Mouse (Mus musculus) liver, embryonic 15.5 days (tissue): ENCODE data around the gene Habp2. TPM values are rescaled to one million over a fixed set of nuclear protein-coding genes. Genes with fewer than 3 reads are reported as not detected.

ENCODE experiments used
- ATAC-seq: fragments of 200-750 bp; cut with Nextera tagmentation; 2 replicates; pipeline ENCODE4 v1.8.0; 2017; ENCODE audit warnings: moderate number of reproducible peaks, mild to moderate bottlenecking, moderate library complexity; ENCODE audit not compliant: insufficient read depth
- H3K27ac ChIP-seq: fragments of 300-500 bp; sonication (generic); replicated peaks from 2 replicates; pipeline ENCODE4 v1.5.1; 2015; ENCODE audit warnings: mild to moderate bottlenecking, inconsistent platforms
- H3K27me3 ChIP-seq: fragments of 300-500 bp; sonication (generic); 2 replicates; pipeline ENCODE4 v1.6.1; 2015; ENCODE audit warnings: mild to moderate bottlenecking, inconsistent platforms
- H3K36me3 ChIP-seq: fragments of 300-500 bp; sonication (generic); replicated peaks from 2 replicates; pipeline ENCODE4 v1.6.1; 2015; ENCODE audit warnings: moderate library complexity, mild to moderate bottlenecking, inconsistent platforms
- H3K4me1 ChIP-seq: fragments of 300-500 bp; sonication (generic); replicated peaks from 2 replicates; pipeline ENCODE4 v1.6.1; 2015; ENCODE audit warnings: inconsistent platforms
- H3K4me2 ChIP-seq: fragments of 300-500 bp; sonication (generic); 2 replicates; pipeline ENCODE4 v1.6.1; 2015; ENCODE audit warnings: moderate library complexity, mild to moderate bottlenecking, inconsistent platforms
- H3K4me3 ChIP-seq: fragments of 300-500 bp; sonication (generic); replicated peaks from 2 replicates; pipeline ENCODE4 v1.5.1; 2015; ENCODE audit warnings: mild to moderate bottlenecking, inconsistent platforms
- H3K9ac ChIP-seq: fragments of 300-500 bp; sonication (generic); 2 replicates; pipeline ENCODE4 v1.6.1; 2015; ENCODE audit warnings: moderate library complexity, mild to moderate bottlenecking, inconsistent platforms
- H3K9me3 ChIP-seq: fragments of 300-500 bp; sonication (generic); replicated peaks from 2 replicates; pipeline ENCODE4 v1.6.1; 2016; ENCODE audit warnings: inconsistent platforms
- WGBS: fragments of 180-500 bp; shearing (Covaris S2); methylation state at CpG from one replicate; pipeline ENCODE4 v1.1.7; 2015; ENCODE audit warnings: mixed read lengths; ENCODE audit not compliant: insufficient replicate concordance; 5-methylcytosine and 5-hydroxymethylcytosine counted together
- polyA plus RNA-seq: library from polyadenylated mRNA; unstranded; fragments of >200 nt; fragmentation: Nextera tagmentation; extraction: Ambion mirVana; gene quantifications from 2 replicates; pipeline ENCODE4 v1.2.1, GENCODE M21; 2015

Gene Habp2
- polyA plus RNA-seq = 61.8 and 70.8 TPM in 2 replicates

GRCm38 (mm10) chr19:56286866-56287265 lies at the start of gene Habp2:
Gene Habp2, plus strand, starts transcription at chr19:56287137.
- peaks cover 8% of the 10 kb centered on the region for H3K4me1 ChIP-seq
- peak; percentile 73 for ATAC-seq
- H3K27ac ChIP-seq = peak within 1 kb of the TSS; percentile 55
- peak within 1 kb of the TSS; percentile 37 for H3K4me3 ChIP-seq
- H3K4me2 ChIP-seq = peak within 1 kb of the TSS; percentile 46
- 54% methylated on average over 7 of the region's 7 CpGs for WGBS
- H3K27me3 ChIP-seq = no peaks in the 10 kb centered on the region
- no peaks in the 10 kb centered on the region for H3K36me3 ChIP-seq
- no peak within 1 kb of the TSS for H3K9ac ChIP-seq
- no peaks in the 10 kb centered on the region for H3K9me3 ChIP-seq

GRCm38 (mm10) chr19:56238501-56238900 lies 48.4 kb upstream of the Habp2 start:
- Histone ChIP-seq H3K4me1 (no peaks in the 10 kb centered on the region), H3K9ac (no peak overlapping the region), H3K4me3 (no peak overlapping the region), H3K27ac (no peak overlapping the region), H3K27me3 (no peaks in the 10 kb centered on the region), H3K9me3 (no peaks in the 10 kb centered on the region), H3K4me2 (no peak overlapping the region), H3K36me3 (no peaks in the 10 kb centered on the region)
- ATAC-seq = no peak
- WGBS = 56% methylated on average over 4 of the region's 4 CpGs

- WGBS = 63% methylated on average over 5 of the region's 5 CpGs
Observed at GRCm38 (mm10) chr19:56245201-56245600, 41.7 kb upstream of the Habp2 start.

GRCm38 (mm10) chr19:56252815-56253214 lies 34.1 kb upstream of the Habp2 start:
- WGBS = 74% methylated on average over 4 of the region's 4 CpGs
- Histone ChIP-seq H3K9me3 (no peaks in the 10 kb centered on the region), H3K4me3 (no peak overlapping the region), H3K4me2 (no peak overlapping the region), H3K9ac (no peak overlapping the region), H3K27ac (no peak overlapping the region), H3K36me3 (no peaks in the 10 kb centered on the region), H3K27me3 (no peaks in the 10 kb centered on the region), H3K4me1 (0 out of 2 replicates have a peak, but pooled peaks cover 2% of the 10 kb centered on the region)
- no peak for ATAC-seq

More at GRCm38 (mm10) chr19:56245201-56245600, 41.7 kb upstream of the Habp2 start:
- H3K27ac ChIP-seq = no peak overlapping the region
- H3K9ac ChIP-seq = no peak overlapping the region
- H3K36me3 ChIP-seq = no peaks in the 10 kb centered on the region
- H3K9me3 ChIP-seq = no peaks in the 10 kb centered on the region
- no peaks in the 10 kb centered on the region for H3K4me1 ChIP-seq
- no peak overlapping the region for H3K4me2 ChIP-seq
- ATAC-seq = no peak
- H3K4me3 ChIP-seq = no peak overlapping the region
- H3K27me3 ChIP-seq = no peaks in the 10 kb centered on the region

GRCm38 (mm10) chr19:56253271-56253670 lies 33.7 kb upstream of the Habp2 start:
- H3K4me1 ChIP-seq = 0 out of 2 replicates have a peak, but pooled peaks cover 2% of the 10 kb centered on the region
- no peak overlapping the region for H3K4me3 ChIP-seq
- 59% methylated on average over 10 of the region's 10 CpGs for WGBS
- no peak overlapping the region for H3K9ac ChIP-seq
- no peaks in the 10 kb centered on the region for H3K36me3 ChIP-seq
- no peaks in the 10 kb centered on the region for H3K27me3 ChIP-seq
- no peak overlapping the region for H3K4me2 ChIP-seq
- H3K9me3 ChIP-seq = no peaks in the 10 kb centered on the region
- H3K27ac ChIP-seq = no peak overlapping the region
- ATAC-seq = no peak

- Histone ChIP-seq H3K27me3 (no peaks in the 10 kb centered on the region), H3K9me3 (no peaks in the 10 kb centered on the region), H3K4me3 (no peak overlapping the region), H3K4me2 (no peak overlapping the region), H3K27ac (no peak overlapping the region), H3K4me1 (0 out of 2 replicates have a peak, but pooled peaks cover 2% of the 10 kb centered on the region), H3K9ac (no peak overlapping the region), H3K36me3 (no peaks in the 10 kb centered on the region)
- no peak for ATAC-seq
- 30% methylated on average over 7 of the region's 7 CpGs for WGBS
Observed at GRCm38 (mm10) chr19:56254751-56255150, 32.2 kb upstream of the Habp2 start.

GRCm38 (mm10) chr19:56255506-56255905 lies 31.4 kb upstream of the Habp2 start:
- Histone ChIP-seq H3K4me3 (no peak overlapping the region), H3K4me2 (no peak overlapping the region), H3K9ac (no peak overlapping the region), H3K27ac (no peak overlapping the region), H3K36me3 (no peaks in the 10 kb centered on the region), H3K4me1 (0 out of 2 replicates have a peak, but pooled peaks cover 2% of the 10 kb centered on the region), H3K9me3 (no peaks in the 10 kb centered on the region), H3K27me3 (no peaks in the 10 kb centered on the region)
- no peak for ATAC-seq
- WGBS = 33% methylated on average over 3 of the region's 3 CpGs

- no peak overlapping the region for H3K4me2 ChIP-seq
- H3K27ac ChIP-seq = no peak overlapping the region
- H3K4me1 ChIP-seq = 0 out of 2 replicates have a peak, but pooled peaks cover 2% of the 10 kb centered on the region
- ATAC-seq = no peak
- H3K9ac ChIP-seq = no peak overlapping the region
- 27% methylated on average over 1 of the region's 1 CpGs for WGBS
- no peak overlapping the region for H3K4me3 ChIP-seq
- H3K9me3 ChIP-seq = no peaks in the 10 kb centered on the region
- no peaks in the 10 kb centered on the region for H3K36me3 ChIP-seq
- H3K27me3 ChIP-seq = no peaks in the 10 kb centered on the region
Observed at GRCm38 (mm10) chr19:56256235-56256634, 30.7 kb upstream of the Habp2 start.

- no peak for ATAC-seq
- H3K27me3 ChIP-seq = no peaks in the 10 kb centered on the region
- 67% methylated on average over 1 of the region's 1 CpGs for WGBS
- H3K4me2 ChIP-seq = no peak overlapping the region
- no peaks in the 10 kb centered on the region for H3K9me3 ChIP-seq
- H3K36me3 ChIP-seq = no peaks in the 10 kb centered on the region
- H3K9ac ChIP-seq = no peak overlapping the region
- no peak overlapping the region for H3K27ac ChIP-seq
- no peak overlapping the region for H3K4me3 ChIP-seq
- 0 out of 2 replicates have a peak, but pooled peaks cover 2% of the 10 kb centered on the region for H3K4me1 ChIP-seq
Observed at GRCm38 (mm10) chr19:56256741-56257140, 30.2 kb upstream of the Habp2 start.

GRCm38 (mm10) chr19:56263696-56264095 lies 23.2 kb upstream of the Habp2 start:
- no peak overlapping the region for H3K9ac ChIP-seq
- no peaks in the 10 kb centered on the region for H3K9me3 ChIP-seq
- H3K27me3 ChIP-seq = no peaks in the 10 kb centered on the region
- WGBS = 67% methylated on average over 14 of the region's 14 CpGs
- no peaks in the 10 kb centered on the region for H3K36me3 ChIP-seq
- H3K4me3 ChIP-seq = no peak overlapping the region
- H3K4me1 ChIP-seq = 0 out of 2 replicates have a peak, but pooled peaks cover 9% of the 10 kb centered on the region
- H3K27ac ChIP-seq = no peak overlapping the region
- no peak overlapping the region for H3K4me2 ChIP-seq
- no peak for ATAC-seq

GRCm38 (mm10) chr19:56264175-56264574 lies 22.8 kb upstream of the Habp2 start:
- no peak overlapping the region for H3K9ac ChIP-seq
- ATAC-seq = no peak
- H3K9me3 ChIP-seq = no peaks in the 10 kb centered on the region
- H3K4me1 ChIP-seq = 0 out of 2 replicates have a peak, but pooled peaks cover 9% of the 10 kb centered on the region
- no peak overlapping the region for H3K27ac ChIP-seq
- no peaks in the 10 kb centered on the region for H3K36me3 ChIP-seq
- no peak overlapping the region for H3K4me2 ChIP-seq
- H3K4me3 ChIP-seq = no peak overlapping the region
- H3K27me3 ChIP-seq = no peaks in the 10 kb centered on the region
- 19% methylated on average over 4 of the region's 4 CpGs for WGBS

- H3K4me2 ChIP-seq = no peak overlapping the region
- ATAC-seq = no peak
- no peaks in the 10 kb centered on the region for H3K27me3 ChIP-seq
- H3K36me3 ChIP-seq = no peaks in the 10 kb centered on the region
- H3K4me3 ChIP-seq = no peak overlapping the region
- no peak overlapping the region for H3K27ac ChIP-seq
- H3K9me3 ChIP-seq = no peaks in the 10 kb centered on the region
- H3K4me1 ChIP-seq = 0 out of 2 replicates have a peak, but pooled peaks cover 9% of the 10 kb centered on the region
- H3K9ac ChIP-seq = no peak overlapping the region
- 12% methylated on average over 5 of the region's 5 CpGs for WGBS
Observed at GRCm38 (mm10) chr19:56265149-56265548, 21.8 kb upstream of the Habp2 start.
